ENCODE assay signal across 8 mouse cellular contexts in genomic region chr12:86216687-86217421, GRCm38 (mm10). TPM values are rescaled to one million over a fixed set of nuclear protein-coding genes. Genes with fewer than 3 reads are reported as not detected.
DNase-seq lines count a peak whose midpoint lies in the region; ATAC-seq lines count a peak whose summit lies in the region.

No protein-coding gene starts in this region.

- WGBS in embryonic facial prominence, embryonic 12.5 days = under 1% methylated on average over 22 of the region's 22 CpGs
- WGBS in limb, embryonic 11.5 days = under 1% methylated on average over 22 of the region's 22 CpGs

- H3K4me1 ChIP-seq in embryonic facial prominence, embryonic 12.5 days = peaks cover 10% of the 10 kb centered on the region; the same call in 1 of the 2 replicates
- H3K4me1 ChIP-seq in limb, embryonic 11.5 days (ENCODE audit: control insufficient read depth, insufficient read depth, low read length) = peaks cover 6% of the 10 kb centered on the region; the same call in 1 of the 2 replicates

- H3K27me3 ChIP-seq in embryonic facial prominence, embryonic 12.5 days = peaks cover 77% of the 10 kb centered on the region
- peaks cover 44% of the 10 kb centered on the region for H3K27me3 ChIP-seq in limb, embryonic 11.5 days (ENCODE audit: control insufficient read depth, insufficient read depth, low read length)

- ATAC-seq in embryonic facial prominence, embryonic 12.5 days (ENCODE audit: insufficient number of reproducible peaks, insufficient read depth, low FRiP score, low TSS enrichment) = no peak
- ATAC-seq in limb, embryonic 11.5 days (ENCODE audit: insufficient number of reproducible peaks, low FRiP score, low TSS enrichment, low read depth) = no peak
- ATAC-seq in activated CD4-positive, CD25-positive, alpha-beta regulatory T cell, adult 4 months = no peak

- H3K27ac ChIP-seq in embryonic facial prominence, embryonic 12.5 days = no peak overlapping the region
- H3K27ac ChIP-seq in limb, embryonic 11.5 days (replicated peaks; ENCODE audit: low read depth, low read length) = no peak overlapping the region

- H3K4me3 ChIP-seq in embryonic facial prominence, embryonic 12.5 days = no peak overlapping the region
- 0 out of 2 replicates have a peak overlapping the region, but pooled peaks have one; percentile 3 for H3K4me3 ChIP-seq in limb, embryonic 11.5 days (ENCODE audit: low read depth, low read length)

- H3K9me3 ChIP-seq in embryonic facial prominence, embryonic 12.5 days = no peaks in the 10 kb centered on the region
- H3K9me3 ChIP-seq in limb, embryonic 11.5 days (ENCODE audit: control insufficient read depth, low read length) = no peaks in the 10 kb centered on the region

- DNase-seq in left cerebral cortex, postnatal 4 days = peak; percentile 10
- no peak for DNase-seq in left cerebral cortex, adult 8-10 months (ENCODE audit: low spot score in 2 of 2)
- peak; percentile 75 for DNase-seq in limb, embryonic 11.5 days (ENCODE audit: low spot score)
- DNase-seq in retina, embryonic 14.5 days (ENCODE audit: low spot score) = peak; percentile 66
- DNase-seq in left cerebral cortex, postnatal 36 days (ENCODE audit: low spot score in 2 of 2) = no peak
- no peak for DNase-seq in B cell, adult 2 months

- H3K9ac ChIP-seq in embryonic facial prominence, embryonic 12.5 days = no peak overlapping the region
- H3K9ac ChIP-seq in limb, embryonic 11.5 days (ENCODE audit: low read length) = no peak overlapping the region

- intact Hi-C loops in left cerebral cortex, postnatal 4 days (cut with DNase I) = no loop called here
- intact Hi-C loops in left cerebral cortex, postnatal 36 days (cut with DNase I) = no loop called here

- peak overlapping the region; percentile 38 for H3K4me2 ChIP-seq in embryonic facial prominence, embryonic 12.5 days (replicated peaks)
- peak overlapping the region; percentile 50 for H3K4me2 ChIP-seq in limb, embryonic 11.5 days (ENCODE audit: low read depth, severe bottlenecking)

- H3K36me3 ChIP-seq in embryonic facial prominence, embryonic 12.5 days = no peaks in the 10 kb centered on the region
- no peaks in the 10 kb centered on the region for H3K36me3 ChIP-seq in limb, embryonic 11.5 days (ENCODE audit: control insufficient read depth, insufficient read depth, low read length)

RNA-seq across cellular contexts. Expression of gene Gpatch2l, which starts 24.8 kb away (rescaled TPM):
- total RNA-seq in left cerebral cortex, postnatal 4 days (2021) = 10 to 100 TPM; 47.9 to 50.8 TPM
- 10 to 100 TPM; 34.1 to 37.5 (median 36.1) TPM for total RNA-seq in left cerebral cortex, adult 8-10 months (2022)
- polyA plus RNA-seq in embryonic facial prominence, embryonic 12.5 days (2016; fragmentation: Nextera tagmentation; extraction: Ambion mirVana) = 21.7 and 22.0 TPM in 2 replicates
- 14.6 and 17.5 TPM in 2 replicates for polyA plus RNA-seq in limb, embryonic 11.5 days (2014; fragmentation: Nextera tagmentation; extraction: Ambion mirVana)
- total RNA-seq in left cerebral cortex, postnatal 36 days (2021) = 10 to 100 TPM; 35.6 to 36.5 TPM
- polyA plus RNA-seq in activated CD4-positive, CD25-positive, alpha-beta regulatory T cell, adult 4 months (2017; shearing (Covaris generic)) = 10 to 100 TPM; 16.9 to 23.2 TPM

Comparison
In these comparisons a context has a peak if more than half of its experiments do, and no peak if none do; other contexts are left out.
1. DNase-seq: peak in left cerebral cortex, postnatal 4 days (single experiment), limb, embryonic 11.5 days (single experiment) and retina, embryonic 14.5 days (single experiment); none in left cerebral cortex, adult 8-10 months (0 of 2), left cerebral cortex, postnatal 36 days (0 of 2) and B cell, adult 2 months (0 of 2).